ENCODE assay signal across 22 mouse cellular contexts in genomic region chr19:33851061-33851460, GRCm38 (mm10).
A peak's percentile ranks its signal among the peaks of the same experiment; 100 is the strongest.
DNase-seq lines count a peak whose midpoint lies in the region; ATAC-seq and TF ChIP-seq lines count a peak whose summit lies in the region.
"Had no signal": no experiment of that assay in that cellular context is flagged by ENCODE, and none has a peak within 500 bp of the region (broad histone marks: within the 10 kb centered on the region; RNA-seq: fewer than 3 reads in every experiment).

No protein-coding gene starts in this region.

- H3K4me3 ChIP-seq in midbrain, embryonic 11.5 days (ENCODE audit: low read depth, low read length) = no peak overlapping the region
- H3K4me3 ChIP-seq in midbrain, postnatal 0 days (ENCODE audit: low read depth, low read length) = no peak overlapping the region
- no peak overlapping the region for H3K4me3 ChIP-seq in neural tube, embryonic 12.5 days
- no peak overlapping the region for H3K4me3 ChIP-seq in stomach, postnatal 0 days (ENCODE audit: low read depth, low read length)
- H3K4me3 ChIP-seq: embryonic facial prominence, embryonic 12.5 days; forebrain, embryonic 12.5 days; heart, embryonic 10.5 days had no signal

- no peaks in the 10 kb centered on the region for H3K9me3 ChIP-seq in midbrain, embryonic 11.5 days (ENCODE audit: control insufficient read depth, low read length)
- no peaks in the 10 kb centered on the region for H3K9me3 ChIP-seq in midbrain, postnatal 0 days (ENCODE audit: low read length)
- H3K9me3 ChIP-seq in neural tube, embryonic 12.5 days = no peaks in the 10 kb centered on the region
- no peaks in the 10 kb centered on the region for H3K9me3 ChIP-seq in stomach, postnatal 0 days (ENCODE audit: control insufficient read depth, low read length)
- H3K9me3 ChIP-seq: embryonic facial prominence, embryonic 12.5 days; forebrain, embryonic 12.5 days; heart, embryonic 10.5 days had no signal

- 56% methylated on average over 4 of the region's 4 CpGs for WGBS in midbrain, embryonic 11.5 days
- WGBS in midbrain, postnatal 0 days = 53% methylated on average over 4 of the region's 4 CpGs
- WGBS in neural tube, embryonic 12.5 days = 42% methylated on average over 4 of the region's 4 CpGs
- 66% methylated on average over 4 of the region's 4 CpGs for WGBS in stomach, postnatal 0 days

- H3K9ac ChIP-seq in midbrain, embryonic 11.5 days (ENCODE audit: low read length) = no peak overlapping the region
- no peak overlapping the region for H3K9ac ChIP-seq in midbrain, postnatal 0 days (replicated peaks; ENCODE audit: low read length, poor library complexity, severe bottlenecking)
- no peak overlapping the region for H3K9ac ChIP-seq in neural tube, embryonic 12.5 days
- no peak overlapping the region for H3K9ac ChIP-seq in stomach, postnatal 0 days (ENCODE audit: low read length)
- H3K9ac ChIP-seq: embryonic facial prominence, embryonic 12.5 days; forebrain, embryonic 12.5 days; forebrain, postnatal 0 days had no signal

- peak; percentile 38 for ATAC-seq in midbrain, embryonic 11.5 days (ENCODE audit: low FRiP score)
- no peak for ATAC-seq in midbrain, postnatal 0 days (ENCODE audit: low FRiP score)
- peak; percentile 88 for ATAC-seq in neural tube, embryonic 12.5 days (ENCODE audit: low FRiP score, low read depth)
- no peak for ATAC-seq in stomach, postnatal 0 days (ENCODE audit: low FRiP score, low TSS enrichment)
- ATAC-seq: forebrain, postnatal 0 days; intestine, embryonic 16.5 days; Patski had no signal

- H3K4me1 ChIP-seq in midbrain, embryonic 11.5 days (ENCODE audit: control insufficient read depth, insufficient read depth, low read length) = no peaks in the 10 kb centered on the region
- no peaks in the 10 kb centered on the region for H3K4me1 ChIP-seq in midbrain, postnatal 0 days (ENCODE audit: insufficient read depth, low read length)
- no peaks in the 10 kb centered on the region for H3K4me1 ChIP-seq in neural tube, embryonic 12.5 days
- H3K4me1 ChIP-seq in stomach, postnatal 0 days (replicated peaks; ENCODE audit: control insufficient read depth, insufficient read depth) = no peaks in the 10 kb centered on the region
- H3K4me1 ChIP-seq: embryonic facial prominence, embryonic 12.5 days; forebrain, embryonic 12.5 days; heart, embryonic 10.5 days had no signal

- no peak overlapping the region for H3K27ac ChIP-seq in midbrain, embryonic 11.5 days (ENCODE audit: low read depth, low read length)
- no peak overlapping the region for H3K27ac ChIP-seq in midbrain, postnatal 0 days (ENCODE audit: low read depth, low read length)
- H3K27ac ChIP-seq in neural tube, embryonic 12.5 days = no peak overlapping the region
- no peak overlapping the region for H3K27ac ChIP-seq in stomach, postnatal 0 days (replicated peaks)
- H3K27ac ChIP-seq: embryonic facial prominence, embryonic 12.5 days; forebrain, embryonic 12.5 days; heart, embryonic 10.5 days had no signal

- no peaks in the 10 kb centered on the region for H3K36me3 ChIP-seq in midbrain, embryonic 11.5 days (ENCODE audit: control insufficient read depth, insufficient read depth, low read length)
- no peaks in the 10 kb centered on the region for H3K36me3 ChIP-seq in midbrain, postnatal 0 days (ENCODE audit: insufficient read depth, low read length)
- no peaks in the 10 kb centered on the region for H3K36me3 ChIP-seq in neural tube, embryonic 12.5 days
- H3K36me3 ChIP-seq in stomach, postnatal 0 days (ENCODE audit: control insufficient read depth, insufficient read depth, low read length) = no peaks in the 10 kb centered on the region
- H3K36me3 ChIP-seq: embryonic facial prominence, embryonic 12.5 days; forebrain, embryonic 12.5 days; heart, embryonic 10.5 days had no signal

- no peak for TF ChIP-seq EP300 in stomach, postnatal 0 days (optimal IDR thresholded peaks at IDR 0.05)

- no peak overlapping the region for H3K4me2 ChIP-seq in midbrain, embryonic 11.5 days
- H3K4me2 ChIP-seq in midbrain, postnatal 0 days (ENCODE audit: low read depth, low read length, poor library complexity, severe bottlenecking) = no peak overlapping the region
- no peak overlapping the region for H3K4me2 ChIP-seq in neural tube, embryonic 12.5 days (replicated peaks)
- H3K4me2 ChIP-seq in stomach, postnatal 0 days (replicated peaks; ENCODE audit: low read depth) = no peak overlapping the region
- H3K4me2 ChIP-seq: embryonic facial prominence, embryonic 12.5 days; forebrain, embryonic 12.5 days had no signal

- no peak for TF ChIP-seq CTCF in midbrain, postnatal 0 days (IDR thresholded peaks at IDR 0.05)
- TF ChIP-seq CTCF in stomach, postnatal 0 days (IDR thresholded peaks at IDR 0.05; ENCODE audit: low read depth) = no peak

- no peaks in the 10 kb centered on the region for H3K27me3 ChIP-seq in midbrain, embryonic 11.5 days (ENCODE audit: control insufficient read depth, insufficient read depth, low read length)
- H3K27me3 ChIP-seq in midbrain, postnatal 0 days (ENCODE audit: insufficient read depth, low read length) = no peaks in the 10 kb centered on the region
- H3K27me3 ChIP-seq in neural tube, embryonic 12.5 days (replicated peaks) = no peaks in the 10 kb centered on the region
- no peaks in the 10 kb centered on the region for H3K27me3 ChIP-seq in stomach, postnatal 0 days (ENCODE audit: control insufficient read depth, insufficient read depth, low read length)
- H3K27me3 ChIP-seq: embryonic facial prominence, embryonic 12.5 days; forebrain, embryonic 12.5 days had no signal

- no peak for DNase-seq in midbrain, embryonic 11.5 days (ENCODE audit: low spot score, missing footprints)
- DNase-seq in midbrain, postnatal 0 days (ENCODE audit: low spot score) = no peak
- DNase-seq in neural tube, embryonic 10.5 days (ENCODE audit: extremely low spot score, low spot score) = no peak
- peak; percentile 82 for DNase-seq in R1 (ENCODE audit: low read depth, low spot score)
- peak; percentile 13 for DNase-seq in stomach, postnatal 0 days (ENCODE audit: low spot score)
- DNase-seq in gastrocnemius, adult 18-20 months (ENCODE audit: low spot score) = no peak
- DNase-seq in frontal cortex, postnatal 10 days (ENCODE audit: low spot score in 2 of 2) = no peak
- DNase-seq: adrenal gland, postnatal 10 days; cerebellum, adult 11-12 months; cerebellum, adult 9-10 months; cerebellum, postnatal 25 days; forebrain, postnatal 0 days; gastrocnemius, postnatal 10 days; heart, adult 18-20 months; heart, postnatal 10 days; heart, postnatal 4 days had no signal

Comparison
In these comparisons a context has a peak if more than half of its experiments do, and no peak if none do; other contexts are left out.
1. ATAC-seq: peak in midbrain, embryonic 11.5 days (single experiment) and neural tube, embryonic 12.5 days (single experiment); none in midbrain, postnatal 0 days (single experiment) and stomach, postnatal 0 days (single experiment).
2. DNase-seq: peak in R1 (single experiment) and stomach, postnatal 0 days (single experiment); none in midbrain, embryonic 11.5 days (single experiment), midbrain, postnatal 0 days (single experiment), neural tube, embryonic 10.5 days (single experiment), gastrocnemius, adult 18-20 months (single experiment) and frontal cortex, postnatal 10 days (0 of 2).